ENCODE assay signal across 23 mouse cellular contexts in the genomic region with DNA sequence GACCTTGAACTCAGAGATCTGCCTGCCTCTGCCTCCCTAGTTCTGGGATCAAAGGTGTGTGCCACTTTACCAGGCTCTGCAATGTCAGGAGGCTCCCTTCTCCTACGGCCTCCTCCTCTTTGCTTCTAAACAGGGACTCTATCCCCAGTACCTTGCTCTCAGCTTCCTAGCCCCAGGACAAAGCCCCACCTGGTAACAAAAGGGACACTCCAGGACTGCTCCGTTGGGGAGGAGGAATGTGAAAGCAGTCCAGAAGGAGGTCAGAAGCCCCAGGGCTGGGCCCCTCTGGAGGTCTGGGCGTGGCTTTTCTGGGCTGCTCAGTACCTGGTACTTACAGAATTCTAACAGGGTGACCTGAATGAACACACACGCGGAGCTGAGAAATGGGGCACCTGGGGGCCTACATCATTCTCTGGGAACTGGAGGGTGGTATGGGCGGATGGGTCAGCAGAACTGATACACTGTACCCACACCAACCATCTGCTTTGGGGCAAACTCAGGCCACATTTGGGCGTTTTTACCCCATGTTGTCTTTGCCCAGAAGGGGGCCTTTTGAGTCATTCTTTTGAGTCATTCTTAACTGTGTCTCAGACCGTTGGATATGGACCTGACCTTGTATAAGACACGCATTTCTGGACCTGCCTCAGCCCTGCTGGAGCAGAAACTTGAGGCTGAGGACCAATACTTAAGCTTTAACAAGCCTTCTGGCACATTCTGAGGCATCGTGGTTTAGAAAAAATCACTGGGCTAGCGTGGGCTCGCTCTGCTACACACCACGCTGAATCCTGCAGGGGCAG. TPM values are rescaled to one million over a fixed set of nuclear protein-coding genes. Genes with fewer than 3 reads are reported as not detected.
DNase-seq lines count a peak whose midpoint lies in the region; ATAC-seq and TF ChIP-seq lines count a peak whose summit lies in the region.
"Had no signal": no experiment of that assay in that cellular context is flagged by ENCODE, and none has a peak within 500 bp of the region (broad histone marks: within the 10 kb centered on the region; RNA-seq: fewer than 3 reads in every experiment).

No protein-coding gene starts in this region.

- no peak overlapping the region for H3ac ChIP-seq in myocyte (ENCODE audit: control insufficient read depth, insufficient read length)

- no peaks in the 10 kb centered on the region for H3K36me3 ChIP-seq in kidney, embryonic 14.5 days (ENCODE audit: control insufficient read depth, insufficient read depth, low read length)
- H3K36me3 ChIP-seq in kidney, adult 2 months (ENCODE audit: control insufficient read depth, insufficient read depth, low read length), result no peaks in the 10 kb centered on the region
- H3K36me3 ChIP-seq in ES-E14 (ENCODE audit: control insufficient read depth, insufficient read depth, low read length, poor library complexity, severe bottlenecking) (no peaks in the 10 kb centered on the region), myocyte (ENCODE audit: control insufficient read depth, insufficient read depth) (no peaks in the 10 kb centered on the region)
- H3K36me3 ChIP-seq: embryonic facial prominence, embryonic 12.5 days; hindbrain, embryonic 13.5 days; liver, embryonic 12.5 days; neural tube, embryonic 12.5 days had no signal

- no peaks in the 10 kb centered on the region for H3K79me2 ChIP-seq in myocyte (ENCODE audit: control insufficient read depth, insufficient read depth)

- WGBS in kidney, embryonic 14.5 days, result 70% methylated on average over 13 of the region's 13 CpGs
- 80% methylated on average over 13 of the region's 13 CpGs for WGBS in kidney, adult 2 months
- WGBS in cerebellum, adult 2 months, result 67% methylated on average over 13 of the region's 13 CpGs

- no peak for DNase-seq in kidney, adult 2 months
- DNase-seq in 3T3-L1 (ENCODE audit: low read depth, low spot score), result peak; percentile 54
- DNase-seq in ES-E14 (ENCODE audit: low read depth, low spot score), result peak; percentile 79
- no peak for DNase-seq in cerebellum, adult 2 months
- DNase-seq in ovary, adult 18-20 months (ENCODE audit: low spot score), result no peak
- DNase-seq: adrenal gland, postnatal 14 days; cerebellum, adult 18-20 months; forebrain, postnatal 0 days; gastrocnemius, adult 2 months; heart, adult 11 months; kidney, adult 18-20 months; right cerebral cortex, postnatal 14 days; thymus, postnatal 25 days had no signal

- no peak for TF ChIP-seq CTCF in kidney, adult 2 months (conservative IDR thresholded peaks at IDR 0.05; ENCODE audit: insufficient read depth, insufficient read length, low read depth, low read length)
- TF ChIP-seq CTCF in cerebellum, adult 2 months (IDR thresholded peaks at IDR 0.05; ENCODE audit: borderline replicate concordance, insufficient read depth, low read depth, low read length), result no peak

- in situ Hi-C loops in ES-E14 (cut with MboI; ENCODE audit: low sequenced_read_pairs in 2 of 2, unreplicated experiment in 2 of 2), result no loop called here

- TF ChIP-seq POLR2A in kidney, adult 2 months (IDR thresholded peaks at IDR 0.05; ENCODE audit: low read depth, low read length), result no peak
- no peak for TF ChIP-seq POLR2A in myocyte (IDR thresholded peaks at IDR 0.05; ENCODE audit: insufficient read length, low read depth)
- TF ChIP-seq POLR2A in cerebellum, adult 2 months (IDR thresholded peaks at IDR 0.05; ENCODE audit: borderline replicate concordance, insufficient read depth, low read length), result no peak

- no peaks in the 10 kb centered on the region for H3K9me3 ChIP-seq in kidney, embryonic 14.5 days (ENCODE audit: control insufficient read depth, low read length)
- no peaks in the 10 kb centered on the region for H3K9me3 ChIP-seq in ES-E14 (ENCODE audit: control insufficient read depth, insufficient read depth, low read depth, low read length)
- H3K9me3 ChIP-seq: embryonic facial prominence, embryonic 12.5 days; hindbrain, embryonic 13.5 days; liver, embryonic 12.5 days; megakaryocyte, embryonic 14.5 days; neural tube, embryonic 12.5 days had no signal

- peaks cover 22% of the 10 kb centered on the region for H3K4me1 ChIP-seq in kidney, embryonic 14.5 days (ENCODE audit: control insufficient read depth, insufficient read depth, low read length)
- no peaks in the 10 kb centered on the region for H3K4me1 ChIP-seq in kidney, adult 2 months (ENCODE audit: control insufficient read depth, insufficient read depth, low read length)
- H3K4me1 ChIP-seq in ES-E14 (ENCODE audit: control insufficient read depth in 2 of 2, insufficient read depth in 2 of 2, low read length in 2 of 2, poor library complexity in 1 of 2), result peaks cover 7 to 32% of the 10 kb centered on the region in 2 experiments; a peak in 3 of 4 replicates
- no peaks in the 10 kb centered on the region for H3K4me1 ChIP-seq in cerebellum, adult 2 months (ENCODE audit: control insufficient read depth, insufficient read depth, low read length)

- no peaks in the 10 kb centered on the region for H3K27me3 ChIP-seq in kidney, embryonic 14.5 days (ENCODE audit: control insufficient read depth, insufficient read depth, low read length)
- H3K27me3 ChIP-seq in kidney, adult 2 months (replicated peaks; ENCODE audit: control insufficient read depth, insufficient read depth, low read length), result no peaks in the 10 kb centered on the region; the same call in 1 of the 2 replicates
- H3K27me3 ChIP-seq in myocyte (ENCODE audit: control insufficient read depth, insufficient read depth, insufficient read length), result no peaks in the 10 kb centered on the region
- no peaks in the 10 kb centered on the region for H3K27me3 ChIP-seq in cerebellum, adult 2 months (ENCODE audit: control insufficient read depth, insufficient read depth, low read length)

- ATAC-seq in kidney, embryonic 14.5 days (ENCODE audit: low FRiP score, low TSS enrichment), result no peak
- ATAC-seq: activated CD4-positive, CD25-positive, alpha-beta regulatory T cell, adult 4 months; forebrain, postnatal 0 days; liver, embryonic 12.5 days; midbrain, embryonic 16.5 days had no signal

- no peak overlapping the region for H3K4me3 ChIP-seq in kidney, embryonic 14.5 days (ENCODE audit: low read length)
- no peak overlapping the region for H3K4me3 ChIP-seq in kidney, adult 2 months (ENCODE audit: insufficient read depth, low read depth, low read length)
- no peak overlapping the region for H3K4me3 ChIP-seq in ES-E14 (ENCODE audit: insufficient read depth in 1 of 2, low read depth in 1 of 2, low read length in 2 of 2, poor library complexity in 1 of 2, severe bottlenecking in 1 of 2)
- H3K4me3 ChIP-seq in myocyte, result no peak overlapping the region
- no peak overlapping the region for H3K4me3 ChIP-seq in cerebellum, adult 2 months (replicated peaks; ENCODE audit: insufficient read depth, low read depth, low read length)
- H3K4me3 ChIP-seq: embryonic facial prominence, embryonic 12.5 days; gastrocnemius, adult 2 months; hindbrain, embryonic 13.5 days; liver, embryonic 12.5 days; megakaryocyte, embryonic 14.5 days; neural tube, embryonic 12.5 days had no signal

- no peak overlapping the region for H3K4me2 ChIP-seq in kidney, embryonic 14.5 days (replicated peaks; ENCODE audit: low read depth, low read length)
- peak overlapping the region; percentile 28 for H3K4me2 ChIP-seq in myocyte (ENCODE audit: low read depth)
- H3K4me2 ChIP-seq: embryonic facial prominence, embryonic 12.5 days; hindbrain, embryonic 13.5 days had no signal

- peak overlapping the region; percentile 79; the same call in 1 of the 2 replicates for H3K27ac ChIP-seq in kidney, embryonic 14.5 days (ENCODE audit: low read depth, low read length)
- no peak overlapping the region for H3K27ac ChIP-seq in kidney, adult 2 months (ENCODE audit: insufficient read depth, low read depth, low read length)
- H3K27ac ChIP-seq in ES-E14 (ENCODE audit: insufficient read depth, low read depth, low read length, poor library complexity, severe bottlenecking), result peak overlapping the region; percentile 48
- H3K27ac ChIP-seq in cerebellum, adult 2 months (ENCODE audit: insufficient read depth, low read length), result no peak overlapping the region
- H3K27ac ChIP-seq: embryonic facial prominence, embryonic 12.5 days; gastrocnemius, adult 2 months; hindbrain, embryonic 13.5 days; liver, embryonic 12.5 days; neural tube, embryonic 12.5 days had no signal

- no peak overlapping the region for H3K9ac ChIP-seq in kidney, embryonic 14.5 days (ENCODE audit: low read depth, low read length)
- no peak overlapping the region for H3K9ac ChIP-seq in ES-E14 (ENCODE audit: insufficient read depth, low read depth, low read length, poor library complexity, severe bottlenecking)
- H3K9ac ChIP-seq: embryonic facial prominence, embryonic 12.5 days; forebrain, postnatal 0 days; hindbrain, embryonic 13.5 days; liver, embryonic 12.5 days; neural tube, embryonic 12.5 days had no signal

TF ChIP-seq in ES-E14, 5 proteins besides CTCF, POLR2A, EP300 and RAD21 (continues in another document):
- no peak for TF ChIP-seq CHD2 (IDR thresholded peaks at IDR 0.05; ENCODE audit: low read depth, low read length)
- TF ChIP-seq MAFK (IDR thresholded peaks at IDR 0.05; ENCODE audit: insufficient read depth, low read depth, low read length), result no peak

TF ChIP-seq in myocyte, 11 proteins besides CTCF, POLR2A, EP300 and RAD21 (continues in another document):
- TF ChIP-seq E2F4 (IDR thresholded peaks at IDR 0.05; ENCODE audit: insufficient read depth) (no peak), MYOD1 (IDR thresholded peaks at IDR 0.05; ENCODE audit: control insufficient read depth in 1 of 3, insufficient read length in 2 of 3, low read depth in 2 of 3) (no peak)

RNA-seq across cellular contexts. Expression of a gene that starts 13.1 kb away (rescaled TPM):
- polyA plus RNA-seq in kidney, embryonic 14.5 days (2014; fragmentation: Nextera tagmentation; extraction: Ambion mirVana), result 18.3 and 20.3 TPM in 2 replicates
- polyA plus RNA-seq in kidney, adult 2 months (2012; rRNA removed), result 5.8 TPM in 1 of 2 replicates, not detected in the other
- 1.1 and 1.6 TPM in 2 replicates for total RNA-seq in ES-E14 (2012; rRNA removed)
- polyA plus RNA-seq in myocyte (2012; fragmentation: generic; extraction: Trizol), result 3,569 TPM
- 22.1 and 25.9 TPM in 2 replicates for polyA plus RNA-seq in cerebellum, adult 2 months (2012; rRNA removed)
- total RNA-seq: adrenal gland, postnatal 14 days; common myeloid progenitor, adult 5-6 weeks had no signal
- polyA plus RNA-seq: activated CD4-positive, CD25-positive, alpha-beta regulatory T cell, adult 4 months had no signal

RNA-seq across cellular contexts. Expression of a gene that starts 26.1 kb away (rescaled TPM):
- 12.1 and 19.5 TPM in 2 replicates for polyA plus RNA-seq in kidney, embryonic 14.5 days (2014; fragmentation: Nextera tagmentation; extraction: Ambion mirVana)
- 114 and 145 TPM in 2 replicates for polyA plus RNA-seq in kidney, adult 2 months (2012; rRNA removed)
- total RNA-seq in ES-E14 (2012; rRNA removed), result 5.2 and 9.0 TPM in 2 replicates
- 0.46 TPM for polyA plus RNA-seq in myocyte (2012; fragmentation: generic; extraction: Trizol)
- polyA plus RNA-seq in cerebellum, adult 2 months (2012; rRNA removed), result 0.76 and 1.2 TPM in 2 replicates
- total RNA-seq: adrenal gland, postnatal 14 days; common myeloid progenitor, adult 5-6 weeks; gastrocnemius, adult 2 months had no signal

RNA-seq across cellular contexts. Expression of a gene that starts 26.4 kb away (rescaled TPM):
- polyA plus RNA-seq in kidney, embryonic 14.5 days (2014; fragmentation: Nextera tagmentation; extraction: Ambion mirVana), result 85.6 and 102 TPM in 2 replicates
- polyA plus RNA-seq in kidney, adult 2 months (2012; rRNA removed), result 37.2 and 40.0 TPM in 2 replicates
- total RNA-seq in ES-E14 (2012; rRNA removed), result 51.1 and 70.7 TPM in 2 replicates
- 317 TPM for polyA plus RNA-seq in myocyte (2012; fragmentation: generic; extraction: Trizol)
- polyA plus RNA-seq in cerebellum, adult 2 months (2012; rRNA removed), result 72.7 and 93.0 TPM in 2 replicates

RNA-seq across cellular contexts. Expression of a gene that starts 43.8 kb away (rescaled TPM):
- 2.0 and 2.3 TPM in 2 replicates for polyA plus RNA-seq in kidney, embryonic 14.5 days (2014; fragmentation: Nextera tagmentation; extraction: Ambion mirVana)
- polyA plus RNA-seq in kidney, adult 2 months (2012; rRNA removed), result 0.44 and 1.0 TPM in 2 replicates
- 0.69 and 2.5 TPM in 2 replicates for total RNA-seq in ES-E14 (2012; rRNA removed)
- polyA plus RNA-seq in myocyte (2012; fragmentation: generic; extraction: Trizol), result 2,000 TPM
- 1.4 and 2.8 TPM in 2 replicates for polyA plus RNA-seq in cerebellum, adult 2 months (2012; rRNA removed)
- total RNA-seq: common myeloid progenitor, adult 5-6 weeks had no signal

Comparison
In these comparisons a context has a peak if more than half of its experiments do, and no peak if none do; other contexts are left out.
1. H3K27ac ChIP-seq: peak in kidney, embryonic 14.5 days (single experiment) and ES-E14 (single experiment); none in kidney, adult 2 months (single experiment) and cerebellum, adult 2 months (single experiment).
2. DNase-seq: peak in 3T3-L1 (single experiment) and ES-E14 (single experiment); none in kidney, adult 2 months (single experiment), cerebellum, adult 2 months (0 of 2) and ovary, adult 18-20 months (single experiment).
3. RNA of a gene that starts 13.1 kb away (polyA plus RNA-seq): 3,569 TPM in myocyte (single experiment); 22.1 to 25.9 TPM in cerebellum, adult 2 months, 18.3 to 20.3 TPM in kidney, embryonic 14.5 days and 5.8 TPM in kidney, adult 2 months; every median in the first group is over 100 times any median in the second.